Mouse (Mus musculus) hindbrain, embryonic 16.5 days (tissue): ENCODE measurements around the gene Phip. TPM values are rescaled to one million over a fixed set of nuclear protein-coding genes. Genes with fewer than 3 reads are reported as not detected.

ENCODE experiments used
- ATAC-seq: fragments of 200-750 bp; cut with Nextera tagmentation; 2 replicates; pipeline ENCODE4 v1.8.0; 2017; ENCODE audit warnings: moderate TSS enrichment, moderate library complexity
- H3K27ac ChIP-seq: fragments of 300-500 bp; sonication (generic); 2 replicates; pipeline ENCODE4 v1.5.1; 2014; ENCODE audit warnings: low read depth, mild to moderate bottlenecking, control low read depth, low read length, moderate library complexity
- H3K27me3 ChIP-seq: fragments of 300-500 bp; sonication (generic); replicated peaks from 2 replicates; pipeline ENCODE4 v1.6.1; 2014; ENCODE audit warnings: low read length; ENCODE audit not compliant: control insufficient read depth, insufficient read depth
- H3K36me3 ChIP-seq: fragments of 300-500 bp; sonication (generic); 2 replicates; pipeline ENCODE4 v1.6.1; 2014; ENCODE audit warnings: mild to moderate bottlenecking, low read length, moderate library complexity, mixed read lengths; ENCODE audit not compliant: control insufficient read depth, insufficient read depth
- H3K4me1 ChIP-seq: fragments of 300-500 bp; sonication (generic); 2 replicates; pipeline ENCODE4 v1.6.1; 2014; ENCODE audit warnings: low read depth, low read length; ENCODE audit not compliant: control insufficient read depth, insufficient read depth
- H3K4me2 ChIP-seq: fragments of 300-500 bp; sonication (generic); 2 replicates; pipeline ENCODE4 v1.6.1; 2014; ENCODE audit warnings: mild to moderate bottlenecking, low read length, control low read depth, moderate library complexity
- H3K4me3 ChIP-seq: fragments of 300-500 bp; sonication (generic); 2 replicates; pipeline ENCODE4 v1.5.1; 2014; ENCODE audit warnings: mild to moderate bottlenecking, low read length, control low read depth, moderate library complexity
- H3K9ac ChIP-seq: fragments of 300-500 bp; sonication (generic); 2 replicates; pipeline ENCODE4 v1.6.1; 2014; ENCODE audit warnings: low read depth, mild to moderate bottlenecking, control low read depth, low read length, moderate library complexity
- H3K9me3 ChIP-seq: fragments of 300-500 bp; sonication (generic); 2 replicates; pipeline ENCODE4 v1.6.1; 2014; ENCODE audit warnings: mild to moderate bottlenecking, low read length, moderate library complexity; ENCODE audit not compliant: control insufficient read depth
- WGBS: fragments of 180-500 bp; shearing (Covaris S2); extraction: QIAGEN DNeasy Blood & Tissue Kit; methylation state at CpG from one replicate; pipeline ENCODE4 v1.1.7; 2014; 5-methylcytosine and 5-hydroxymethylcytosine counted together
- polyA plus RNA-seq: library from polyadenylated mRNA; unstranded; fragments of >200 nt; fragmentation: Nextera tagmentation; extraction: Ambion mirVana; gene quantifications from 2 replicates; pipeline ENCODE4 v1.2.1, GENCODE M21; 2015

The Phip gene
- 70.0 and 76.8 TPM in 2 replicates for polyA plus RNA-seq

DNA sequence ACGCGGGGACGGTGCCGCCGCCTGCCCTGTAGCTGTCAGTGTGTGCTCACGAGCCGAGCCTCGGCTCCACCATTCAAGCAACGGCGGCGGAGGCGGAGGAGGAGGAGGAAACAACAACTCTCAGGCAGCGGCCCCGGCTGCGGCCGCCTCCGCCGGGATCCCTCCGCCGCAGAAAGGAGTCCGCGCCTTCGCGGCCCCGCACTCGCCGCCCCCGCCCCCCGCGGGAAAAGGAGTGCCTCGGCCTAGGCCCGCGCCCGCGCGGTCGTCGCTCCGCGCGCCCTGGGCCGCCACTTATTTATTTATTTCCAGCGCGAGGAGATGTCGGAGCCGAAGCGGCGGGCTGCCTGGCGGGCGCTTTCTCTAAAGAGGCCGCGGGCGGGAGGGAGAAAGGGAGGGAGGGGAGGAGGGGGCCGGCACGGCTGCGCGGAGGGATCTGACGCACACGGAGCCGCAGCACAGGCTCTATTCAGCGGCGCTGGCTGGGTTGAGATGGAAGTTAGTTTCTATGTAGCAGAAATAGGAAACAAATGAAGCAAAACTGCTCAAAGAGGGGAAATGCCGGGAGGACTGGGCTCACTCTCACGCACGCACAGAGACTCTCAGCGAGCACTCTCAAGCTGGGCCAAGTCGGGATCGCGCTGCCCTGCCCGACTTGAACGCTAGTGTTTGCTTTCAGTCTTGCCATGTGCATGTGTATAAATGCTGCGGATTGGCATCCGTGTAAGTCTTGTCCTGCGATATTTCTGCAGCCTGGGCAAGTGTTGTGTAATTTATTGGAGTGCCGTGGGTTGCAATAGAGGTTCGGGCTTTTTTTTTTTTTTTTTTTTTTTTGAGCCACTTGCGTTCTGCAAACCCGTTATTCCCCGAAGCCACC, at the start of gene Phip:
TSS of gene Phip (minus strand) at position 175 of the 874 bp plus-strand sequence.
- ATAC-seq = peak; percentile 84
- Histone ChIP-seq H3K36me3 (no peaks in the 10 kb centered on the region), H3K9ac (peak within 1 kb of the TSS; percentile 96), H3K4me1 (peaks cover 17% of the 10 kb centered on the region), H3K9me3 (no peaks in the 10 kb centered on the region), H3K4me3 (peak within 1 kb of the TSS; percentile 94), H3K27me3 (no peaks in the 10 kb centered on the region), H3K27ac (peak within 1 kb of the TSS; percentile 100), H3K4me2 (peak within 1 kb of the TSS; percentile 92)
- under 1% methylated on average over 65 of the region's 79 CpGs for WGBS

DNA sequence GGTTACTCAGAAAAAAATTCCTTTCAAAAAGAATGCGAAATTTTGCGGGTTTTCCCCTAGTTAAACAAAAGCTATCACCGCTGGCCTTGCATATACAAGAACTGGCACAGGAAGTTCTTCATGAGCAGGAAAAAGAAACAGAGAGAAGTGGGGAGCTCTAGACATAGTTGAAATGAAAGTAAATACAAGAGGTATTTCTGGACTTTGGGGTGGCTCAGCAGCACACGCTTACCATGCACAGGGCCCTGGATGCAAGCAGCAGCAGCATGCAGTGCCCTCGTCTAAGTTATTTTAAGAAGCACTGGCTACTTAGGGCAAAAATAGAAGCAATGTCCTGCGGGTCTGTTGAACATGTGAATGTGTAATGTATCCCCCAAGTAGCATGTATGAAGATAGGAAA, 48.4 kb upstream of the Phip start:
- H3K27ac ChIP-seq = no peak overlapping the region
- ATAC-seq = no peak
- no peak overlapping the region for H3K4me2 ChIP-seq
- WGBS = 83% methylated on average over 6 of the region's 6 CpGs
- no peaks in the 10 kb centered on the region for H3K36me3 ChIP-seq
- H3K9ac ChIP-seq = no peak overlapping the region
- no peaks in the 10 kb centered on the region for H3K9me3 ChIP-seq
- no peaks in the 10 kb centered on the region for H3K4me1 ChIP-seq
- H3K27me3 ChIP-seq = no peaks in the 10 kb centered on the region
- no peak overlapping the region for H3K4me3 ChIP-seq

DNA sequence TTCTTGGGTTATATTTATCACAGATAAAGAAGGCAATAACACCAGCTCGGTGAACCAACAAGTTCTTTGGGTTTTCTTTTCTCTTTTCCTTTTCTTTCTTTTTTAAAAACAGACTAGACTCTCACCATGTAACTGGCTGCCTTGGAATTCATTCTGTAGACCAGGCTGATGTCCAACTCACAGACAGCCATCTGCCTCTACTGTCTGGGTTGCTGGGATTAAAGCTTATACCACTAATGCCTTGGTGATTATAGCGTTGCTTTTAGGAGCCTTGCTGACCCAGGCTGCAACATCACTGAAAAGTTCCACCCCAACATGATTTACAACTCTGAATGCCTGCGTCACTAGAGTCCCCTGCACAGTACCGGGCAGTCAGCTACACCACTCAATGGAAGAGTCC, 39.2 kb upstream of the Phip start:
- Histone ChIP-seq H3K4me2 (no peak overlapping the region), H3K27me3 (no peaks in the 10 kb centered on the region), H3K36me3 (no peaks in the 10 kb centered on the region), H3K4me1 (no peaks in the 10 kb centered on the region), H3K9ac (no peak overlapping the region), H3K9me3 (no peaks in the 10 kb centered on the region), H3K4me3 (no peak overlapping the region), H3K27ac (no peak overlapping the region)
- no peak for ATAC-seq
- WGBS = 86% methylated on average over 4 of the region's 4 CpGs

DNA sequence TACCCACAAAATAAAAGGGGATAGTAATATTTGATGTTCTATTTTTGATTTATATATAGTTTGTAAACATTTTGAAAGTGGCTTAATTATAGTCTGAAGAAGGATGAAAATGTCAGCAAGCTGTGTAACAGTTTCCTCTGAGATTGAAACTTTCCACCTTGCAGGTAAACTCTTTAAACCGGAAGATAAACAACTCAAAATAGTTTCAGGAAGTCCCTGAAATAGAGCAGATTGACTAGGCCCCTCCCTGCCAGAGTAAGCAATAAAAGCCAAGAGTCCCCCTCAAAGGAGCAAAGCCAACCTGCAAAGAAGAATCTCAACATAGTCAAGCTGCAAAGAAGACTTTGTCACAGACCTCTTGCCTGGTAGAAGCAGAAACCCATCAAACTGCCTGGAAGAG, 33.0 kb upstream of the Phip start:
- no peak for ATAC-seq
- H3K27ac ChIP-seq = no peak overlapping the region
- no peaks in the 10 kb centered on the region for H3K36me3 ChIP-seq
- H3K9me3 ChIP-seq = no peaks in the 10 kb centered on the region
- H3K4me3 ChIP-seq = no peak overlapping the region
- H3K4me2 ChIP-seq = no peak overlapping the region
- H3K9ac ChIP-seq = no peak overlapping the region
- no peaks in the 10 kb centered on the region for H3K27me3 ChIP-seq
- no peaks in the 10 kb centered on the region for H3K4me1 ChIP-seq
- WGBS = 94% methylated on average over 1 of the region's 1 CpGs

DNA sequence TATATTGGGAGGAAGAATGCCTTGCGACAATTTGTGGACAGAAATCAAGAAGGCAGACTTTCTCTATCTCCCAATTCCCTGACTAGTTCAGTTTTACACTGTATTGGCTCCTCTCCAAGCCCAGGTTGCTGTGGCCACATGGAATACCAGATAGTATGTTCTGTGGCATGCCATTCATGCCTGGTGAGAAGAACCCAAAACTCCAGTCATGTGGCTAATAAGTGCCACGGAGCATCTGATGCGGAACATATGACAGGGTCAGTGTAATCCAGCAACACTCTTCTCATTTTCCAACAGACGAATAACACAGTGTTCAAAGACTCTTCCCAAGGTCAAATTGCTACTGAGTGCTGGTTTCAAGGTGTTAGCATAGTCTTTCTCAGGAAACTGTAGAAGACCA, 26.0 kb upstream of the Phip start:
- WGBS = 87% methylated on average over 4 of the region's 4 CpGs
- no peaks in the 10 kb centered on the region for H3K27me3 ChIP-seq
- H3K36me3 ChIP-seq = no peaks in the 10 kb centered on the region
- no peak overlapping the region for H3K4me3 ChIP-seq
- H3K4me1 ChIP-seq = no peaks in the 10 kb centered on the region
- H3K27ac ChIP-seq = no peak overlapping the region
- no peak for ATAC-seq
- no peak overlapping the region for H3K4me2 ChIP-seq
- no peaks in the 10 kb centered on the region for H3K9me3 ChIP-seq
- no peak overlapping the region for H3K9ac ChIP-seq

DNA sequence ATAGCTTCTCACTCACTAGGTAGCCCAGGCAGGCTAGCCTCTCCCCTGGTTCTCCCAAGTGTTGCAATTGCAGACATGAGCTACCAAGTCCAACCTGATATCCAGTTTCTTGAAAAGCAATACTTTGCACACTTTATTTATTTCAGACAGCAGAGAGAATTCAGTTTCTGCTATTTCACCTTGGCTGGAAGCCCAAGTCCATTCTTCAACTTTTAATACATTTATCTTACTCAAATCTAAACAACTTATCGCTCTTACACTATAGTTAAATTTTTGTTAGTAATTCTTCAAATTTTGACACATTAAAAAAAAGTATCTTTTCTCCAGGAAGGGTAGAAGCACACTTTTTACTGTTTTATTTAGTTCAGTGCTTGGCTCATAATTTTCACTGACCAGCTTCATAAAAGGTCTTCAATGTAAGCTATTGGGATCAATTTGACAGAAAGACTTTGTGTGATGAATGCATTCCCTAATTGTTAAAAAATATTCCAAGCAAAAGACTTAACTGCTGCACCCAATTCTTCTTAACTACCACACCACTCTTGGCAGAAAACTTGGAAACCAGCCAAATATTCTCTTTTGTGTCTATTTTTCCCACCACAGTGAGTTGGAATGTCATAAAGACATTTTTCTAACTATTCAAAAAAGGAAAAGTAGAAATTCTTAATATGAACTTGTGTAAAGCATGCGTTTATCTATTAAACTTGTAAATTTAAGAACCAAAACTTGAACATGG, 22.6 kb upstream of the Phip start:
- Histone ChIP-seq H3K27ac (no peak overlapping the region), H3K4me2 (no peak overlapping the region), H3K4me1 (no peaks in the 10 kb centered on the region), H3K36me3 (no peaks in the 10 kb centered on the region), H3K9me3 (no peaks in the 10 kb centered on the region), H3K9ac (no peak overlapping the region), H3K4me3 (no peak overlapping the region), H3K27me3 (no peaks in the 10 kb centered on the region)
- 87% methylated on average over 2 of the region's 2 CpGs for WGBS
- no peak for ATAC-seq

DNA sequence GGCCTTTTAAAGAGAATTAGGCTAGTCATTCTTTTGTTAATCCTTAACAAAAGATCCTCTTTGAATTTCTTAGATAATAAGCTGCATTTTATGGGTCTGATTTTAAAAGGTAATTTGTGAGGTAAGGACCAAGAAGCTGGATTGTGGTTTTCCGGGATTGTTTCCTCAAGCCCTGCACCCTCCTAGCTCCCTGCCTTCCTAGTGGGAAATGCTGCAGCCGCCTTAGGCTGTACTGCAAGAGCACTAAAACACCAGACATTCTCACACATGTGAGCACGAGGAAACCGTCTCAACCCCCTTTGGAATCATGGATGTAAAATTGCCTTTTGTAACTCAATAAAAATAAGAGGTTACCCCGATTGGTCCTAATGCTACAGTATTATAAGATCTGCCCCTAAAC, 1.6 kb upstream of the Phip start:
- Histone ChIP-seq H3K9me3 (no peaks in the 10 kb centered on the region), H3K27ac (no peak overlapping the region), H3K4me1 (peaks cover 12% of the 10 kb centered on the region), H3K4me2 (peak overlapping the region; percentile 62), H3K27me3 (no peaks in the 10 kb centered on the region), H3K9ac (0 out of 2 replicates have a peak overlapping the region, but pooled peaks have one; percentile 23), H3K4me3 (peak overlapping the region; percentile 17; the same call in 1 of the 2 replicates), H3K36me3 (no peaks in the 10 kb centered on the region)
- ATAC-seq = no peak
- 6% methylated on average over 5 of the region's 5 CpGs for WGBS

DNA sequence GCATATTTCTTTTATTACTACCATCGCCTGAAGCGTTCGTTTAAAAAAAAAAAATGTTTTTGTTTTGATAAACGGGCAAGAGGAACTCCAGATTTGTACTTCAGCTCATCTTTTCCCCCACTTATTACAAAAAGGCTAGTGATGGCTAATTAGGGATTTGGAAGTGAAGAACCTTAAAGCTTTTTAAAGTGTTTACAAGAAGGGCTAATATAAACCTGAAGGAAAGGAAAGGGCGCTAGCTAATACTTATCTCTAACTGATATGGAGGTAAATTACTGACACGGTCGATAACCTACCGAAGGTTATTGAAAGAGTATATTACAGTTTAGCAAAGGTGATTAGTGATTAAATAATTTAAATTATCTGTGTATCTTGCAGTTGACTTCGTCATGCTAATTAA, 903 bp upstream of the Phip start:
- no peak for ATAC-seq
- Histone ChIP-seq H3K4me2 (peak overlapping the region; percentile 62), H3K9me3 (no peaks in the 10 kb centered on the region), H3K4me1 (peaks cover 15% of the 10 kb centered on the region), H3K9ac (peak overlapping the region; percentile 96), H3K27ac (peak overlapping the region; percentile 100), H3K4me3 (peak overlapping the region; percentile 94), H3K27me3 (no peaks in the 10 kb centered on the region), H3K36me3 (no peaks in the 10 kb centered on the region)
- 2% methylated on average over 9 of the region's 9 CpGs for WGBS

DNA sequence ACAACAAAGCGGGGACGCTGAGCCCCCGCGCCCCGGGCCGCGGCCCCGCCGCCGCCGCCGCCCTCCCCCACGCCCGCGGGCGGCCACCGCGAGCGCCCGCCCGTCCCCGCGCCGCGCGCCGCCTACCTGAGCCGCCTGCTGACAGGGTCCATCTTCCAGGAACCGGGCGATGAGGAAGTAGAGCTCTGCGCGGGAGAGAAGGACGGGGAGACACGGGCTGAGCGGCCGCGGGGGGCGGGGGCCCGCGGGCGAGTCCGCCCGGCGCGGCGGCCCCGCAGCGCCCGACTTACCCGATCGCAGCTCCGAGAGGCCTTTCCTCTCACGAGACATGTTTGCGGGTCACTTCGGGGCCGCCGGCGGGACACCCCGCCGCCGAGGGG, 364 bp downstream of the Phip start:
- Histone ChIP-seq H3K9me3 (no peaks in the 10 kb centered on the region), H3K9ac (peak overlapping the region; percentile 96), H3K4me1 (peaks cover 19% of the 10 kb centered on the region), H3K4me3 (peak overlapping the region; percentile 94), H3K4me2 (peak overlapping the region; percentile 92; the same call in 1 of the 2 replicates), H3K36me3 (no peaks in the 10 kb centered on the region), H3K27ac (peak overlapping the region; percentile 100), H3K27me3 (no peaks in the 10 kb centered on the region)
- WGBS = 0% methylated on average over 37 of the region's 61 CpGs
- ATAC-seq = peak; percentile 35
